Mouse (Mus musculus) gastrocnemius, postnatal 36 days (tissue): Measurements from ENCODE around the gene St14. TPM values are rescaled to one million over a fixed set of nuclear protein-coding genes. Genes with fewer than 3 reads are reported as not detected.

Experiments
- DNase-seq, 2 experiments: peaks; one replicate each; pipeline ENCODE4 v3.0.0; 2022
- intact Hi-C: fragments of 180-260 bp; cut with DNase I; formaldehyde crosslinking; loops from one replicate; pipeline ENCODE4 v1.15.1; 2025
- total RNA-seq, 2 experiments: library from RNA; stranded (reverse); gene quantifications; 2 replicates each; pipeline ENCODE4 v1.2.3; 2021

Gene St14
- total RNA-seq, 2 experiments from 2014 or later: not detected

GRCm38 (mm10) chr9:31127876-31128465 is 3.7 kb downstream of the St14 start:
- intact Hi-C loops: no loop called here
- DNase-seq: no peak

- intact Hi-C loops: no loop called here
Measured at GRCm38 (mm10) chr9:31126079-31126478, 5.6 kb downstream of the St14 start.

DNA sequence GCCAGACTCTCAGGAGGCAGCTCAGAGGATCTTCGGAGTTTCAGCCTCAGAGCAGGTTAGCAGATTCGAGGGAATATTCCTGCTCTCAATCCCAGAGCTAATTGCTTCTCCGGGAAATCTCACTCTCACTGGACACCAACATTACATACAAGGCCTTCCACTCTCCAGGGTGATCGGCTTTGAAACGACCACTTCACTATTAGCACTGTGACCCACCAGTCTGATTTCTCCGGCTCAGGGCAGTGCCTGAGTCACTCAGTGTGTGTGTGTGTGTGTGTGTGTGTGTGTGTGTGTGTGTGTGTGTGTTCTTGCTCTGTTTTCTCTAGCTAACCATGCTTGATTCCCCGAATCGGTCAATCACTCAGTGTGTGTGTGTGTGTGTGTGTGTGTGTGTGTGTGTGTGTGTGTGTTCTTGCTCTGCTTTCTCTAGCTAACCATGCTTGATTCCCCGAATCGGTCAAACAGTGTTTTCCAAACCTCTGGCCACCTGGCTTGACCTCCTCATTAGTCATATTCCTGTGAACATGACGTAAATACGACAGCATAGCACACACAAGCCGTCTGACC is 9.1 kb downstream of the St14 start:
- intact Hi-C loops: no loop called here
- no peak for DNase-seq

More at GRCm38 (mm10) chr9:31126079-31126478, 5.6 kb downstream of the St14 start:
- no peak for DNase-seq

GRCm38 (mm10) chr9:31120533-31120915 is 11.1 kb downstream of the St14 start:
- DNase-seq: no peak
- intact Hi-C loops: no loop called here

- DNase-seq: no peak
- intact Hi-C loops: no loop called here
Measured at GRCm38 (mm10) chr9:31119882-31120532, 11.6 kb downstream of the St14 start.

DNA sequence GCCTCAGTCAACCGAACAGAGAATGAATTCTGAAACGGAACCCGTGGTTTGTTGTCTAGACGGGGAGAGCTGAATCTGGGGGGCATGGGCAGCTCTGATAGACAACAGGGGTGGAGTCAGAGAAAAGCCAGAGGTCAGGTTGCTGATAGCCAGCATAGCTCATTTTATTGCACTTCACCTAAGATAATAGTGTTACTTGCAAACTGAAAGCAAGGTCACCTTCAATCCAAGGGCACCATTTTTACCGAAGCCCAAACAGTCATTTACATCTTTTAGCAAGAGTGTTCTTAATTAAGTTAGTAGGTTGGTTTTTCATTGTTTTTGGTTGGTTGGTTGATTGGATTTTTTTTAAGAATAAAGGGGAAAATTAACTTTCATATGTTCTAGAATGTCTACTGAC is 12.2 kb downstream of the St14 start:
- DNase-seq: no peak
- intact Hi-C loops: no loop called here

DNA sequence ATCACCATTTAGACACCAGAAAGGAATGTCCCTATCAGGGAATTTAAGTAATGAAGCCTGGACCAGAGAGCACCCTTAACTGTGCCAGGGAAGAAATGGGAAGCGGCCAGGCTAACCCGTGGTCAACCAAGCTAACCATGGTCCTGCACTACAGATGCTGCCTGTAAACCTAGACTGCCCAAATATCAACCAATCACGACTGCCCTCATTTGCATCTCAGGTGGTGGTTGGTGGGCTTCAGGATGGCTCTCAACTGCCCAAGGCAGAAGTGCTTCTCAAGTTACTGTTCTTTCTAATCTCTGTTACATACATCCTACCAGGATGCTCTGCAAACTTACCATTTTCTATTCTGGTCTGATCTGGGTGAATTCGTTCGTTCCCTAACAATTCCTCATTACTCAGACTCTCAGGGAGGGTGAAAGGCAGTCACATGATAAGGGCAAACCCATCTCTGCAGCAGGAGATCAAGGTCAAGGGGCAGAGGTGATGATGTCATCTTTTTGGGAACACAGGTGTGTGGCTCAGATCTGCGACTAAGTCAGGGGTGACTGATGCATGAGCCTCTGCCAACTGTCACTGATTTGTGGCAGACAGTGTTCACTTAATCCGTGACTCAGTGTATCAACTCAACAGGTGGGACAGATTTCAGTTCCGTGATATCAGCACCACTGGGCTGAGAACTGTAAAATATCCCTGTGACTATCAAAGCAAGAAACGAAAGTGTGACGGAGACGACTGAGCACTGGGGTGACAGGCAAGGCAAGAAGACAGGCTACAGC is 12.9 kb downstream of the St14 start:
- intact Hi-C loops: no loop called here
- no peak for DNase-seq

- DNase-seq: no peak
- intact Hi-C loops: no loop called here
Measured at GRCm38 (mm10) chr9:31117488-31117887, 14.2 kb downstream of the St14 start.

- no peak for DNase-seq
- intact Hi-C loops: no loop called here
Measured at GRCm38 (mm10) chr9:31117088-31117487, 14.6 kb downstream of the St14 start.

GRCm38 (mm10) chr9:31115586-31115985 is 16.1 kb downstream of the St14 start:
- intact Hi-C loops: no loop called here
- DNase-seq: no peak

GRCm38 (mm10) chr9:31108464-31108863 is 23.2 kb downstream of the St14 start:
- intact Hi-C loops: no loop called here
- no peak for DNase-seq

DNA sequence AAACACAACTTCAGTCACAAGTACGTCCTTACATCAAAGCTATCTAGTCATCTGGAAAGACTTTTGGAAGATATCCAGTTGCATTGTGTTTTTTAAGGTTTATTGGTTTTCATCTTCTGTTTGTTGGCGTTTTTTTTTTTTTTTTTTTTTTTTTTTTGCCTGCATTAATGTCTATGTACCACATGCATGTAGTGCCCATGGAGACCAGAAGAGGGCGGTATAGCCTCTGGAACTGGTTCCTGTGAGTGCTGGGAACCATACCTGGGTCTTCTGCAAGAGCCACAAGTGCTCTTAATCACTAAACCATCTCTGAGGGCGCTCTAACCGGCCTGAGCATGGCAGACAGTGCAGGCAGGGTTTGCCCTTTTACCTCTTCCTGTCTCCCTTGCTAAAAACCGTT is 33.5 kb downstream of the St14 start:
- DNase-seq: no peak
- intact Hi-C loops: no loop called here

- intact Hi-C loops: no loop called here
- DNase-seq: no peak
Measured at GRCm38 (mm10) chr9:31097088-31098082, 34.3 kb downstream of the St14 start.

DNA sequence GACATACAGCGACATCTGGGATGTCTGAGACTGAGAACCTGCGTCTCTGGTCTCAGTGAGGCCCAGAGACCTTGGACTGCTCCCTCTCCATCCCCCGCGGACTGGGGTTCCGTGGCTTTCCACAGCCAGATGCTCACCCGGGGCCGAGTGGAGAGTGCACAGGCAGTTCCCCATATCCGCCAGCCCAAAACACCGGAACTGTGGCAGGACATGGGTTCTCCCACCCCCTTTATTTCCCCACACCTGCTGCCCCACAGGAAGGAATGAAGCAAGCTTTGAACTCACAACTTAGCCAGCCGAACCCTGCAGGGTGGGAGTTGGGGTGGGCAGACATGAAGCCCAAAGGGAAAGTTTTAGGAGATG is 38.8 kb downstream of the St14 start:
- intact Hi-C loops: no loop called here
- no peak for DNase-seq

GRCm38 (mm10) chr9:31092111-31092832 is 39.4 kb downstream of the St14 start:
- intact Hi-C loops: no loop called here
- DNase-seq: no peak

GRCm38 (mm10) chr9:31091162-31091581 is 40.5 kb downstream of the St14 start:
- intact Hi-C loops: no loop called here
- no peak for DNase-seq

GRCm38 (mm10) chr9:31090081-31091023 is 41.3 kb downstream of the St14 start:
- intact Hi-C loops: no loop called here
- no peak for DNase-seq

GRCm38 (mm10) chr9:31089541-31089940 is 42.1 kb downstream of the St14 start:
- no peak for DNase-seq
- intact Hi-C loops: no loop called here

- intact Hi-C loops: no loop called here
- DNase-seq: no peak
Measured at GRCm38 (mm10) chr9:31088883-31089282, 42.8 kb downstream of the St14 start.
